Mouse (Mus musculus): Measurements from ENCODE around the gene Wdr5b.
A peak's percentile ranks its signal among the peaks of the same experiment; 100 is the strongest.
"Not testable (repeated sequence)": the region's sequence is repeated elsewhere in the genome, so short reads cannot be mapped to it uniquely, and the experiment has no call there.

The Wdr5b gene

DNA sequence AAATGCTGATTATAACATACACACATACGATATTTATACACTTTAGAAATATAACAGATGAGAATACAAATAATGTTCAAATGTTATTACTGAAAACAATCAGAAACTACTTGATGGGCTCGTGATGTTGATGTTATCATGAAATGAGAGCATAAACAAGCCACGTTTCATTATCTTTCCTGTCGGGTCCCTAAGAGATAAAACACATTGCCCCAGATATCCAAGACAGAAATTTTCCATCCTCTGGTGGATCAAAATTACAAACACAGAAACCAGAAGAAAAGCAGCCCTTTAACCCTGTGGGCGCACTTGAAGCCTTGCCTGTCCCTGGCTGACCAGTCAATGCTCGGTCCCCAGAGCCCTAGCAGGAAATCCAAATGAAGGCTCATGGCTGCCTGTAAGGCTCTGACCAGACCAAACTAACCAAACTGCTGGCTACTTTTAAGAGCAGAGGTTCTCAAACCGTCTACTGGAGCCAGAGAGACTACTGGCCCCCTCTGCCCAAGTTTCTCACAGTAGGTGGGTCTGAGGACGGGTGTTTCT, 17.0 kb downstream of the Wdr5b start:
- no peaks in the 10 kb centered on the region for H3K27me3 ChIP-seq (ENCODE audit: control insufficient read depth, insufficient read depth, low read length, poor library complexity, severe bottlenecking)
- no peak for DNase-seq (ENCODE audit: low read depth, low spot score)
- no peaks in the 10 kb centered on the region for H3K36me3 ChIP-seq (ENCODE audit: control insufficient read depth, insufficient read depth, low read length, poor library complexity, severe bottlenecking)

DNA sequence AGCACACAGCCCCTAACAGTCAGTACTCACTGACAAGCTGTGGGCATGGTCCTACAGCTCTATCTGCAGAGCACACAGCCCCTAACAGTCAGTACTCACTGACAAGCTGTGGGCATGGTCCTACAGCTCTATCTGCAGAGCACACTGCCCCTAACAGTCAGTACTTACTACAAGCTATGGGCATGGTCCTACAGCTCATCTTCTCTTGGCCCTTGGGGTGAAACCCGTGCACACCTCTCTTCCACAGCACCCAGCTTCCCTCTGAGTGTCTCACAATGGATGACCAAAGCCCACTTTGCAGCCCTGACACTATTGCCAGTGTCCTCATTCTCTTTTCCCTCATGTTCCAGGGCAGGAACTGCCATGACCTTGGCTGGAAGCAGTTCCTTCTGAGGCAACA, 21.5 kb downstream of the Wdr5b start:
- H3K27me3 ChIP-seq (ENCODE audit: control insufficient read depth, insufficient read depth, low read length, poor library complexity, severe bottlenecking); DNase-seq (ENCODE audit: low read depth, low spot score); H3K36me3 ChIP-seq (ENCODE audit: control insufficient read depth, insufficient read depth, low read length, poor library complexity, severe bottlenecking): not testable (repeated sequence)

DNA sequence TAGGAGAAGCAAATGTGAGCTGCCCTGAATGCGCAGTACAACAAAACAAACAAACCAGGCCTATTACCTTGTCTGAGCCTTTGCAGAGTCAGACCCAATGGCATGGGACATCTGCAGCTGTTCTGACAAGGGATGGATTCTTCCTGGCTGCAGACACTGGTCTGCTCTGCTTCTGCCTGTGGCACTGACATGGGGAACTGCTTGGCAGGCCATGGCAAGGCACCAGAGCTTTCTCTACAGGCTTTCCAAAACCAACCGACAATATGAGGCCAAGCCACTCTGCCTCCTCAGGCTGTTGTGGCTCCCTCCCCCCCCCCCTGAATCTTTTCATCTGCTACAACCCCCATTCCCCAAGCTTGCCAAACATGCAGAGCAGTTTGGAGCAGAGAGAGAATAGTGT, 22.3 kb downstream of the Wdr5b start:
- Histone ChIP-seq H3K36me3 (ENCODE audit: control insufficient read depth, insufficient read depth, low read length, poor library complexity, severe bottlenecking) (no peaks in the 10 kb centered on the region), H3K27me3 (ENCODE audit: control insufficient read depth, insufficient read depth, low read length, poor library complexity, severe bottlenecking) (no peaks in the 10 kb centered on the region)
- DNase-seq (ENCODE audit: low read depth, low spot score): no peak

DNA sequence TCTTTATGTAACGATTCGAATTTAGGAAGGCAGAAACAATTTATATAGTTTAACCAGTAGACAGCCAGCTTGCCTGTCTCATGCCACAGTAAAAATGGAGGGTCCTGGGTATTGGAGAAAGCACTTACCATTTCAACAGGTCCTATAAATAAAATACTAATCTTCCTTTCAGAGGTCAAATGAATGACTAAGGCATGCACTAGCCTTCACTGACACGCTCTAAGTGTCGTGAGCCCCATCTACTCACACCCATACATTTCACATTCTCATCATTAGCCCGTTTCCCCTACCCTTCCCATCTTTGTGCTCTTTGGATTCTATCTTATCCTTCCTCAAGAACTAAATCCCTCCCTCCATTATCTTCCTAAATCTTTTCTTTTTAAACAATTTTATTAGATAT, 23.9 kb downstream of the Wdr5b start:
- no peaks in the 10 kb centered on the region for H3K27me3 ChIP-seq (ENCODE audit: control insufficient read depth, insufficient read depth, low read length, poor library complexity, severe bottlenecking)
- no peaks in the 10 kb centered on the region for H3K36me3 ChIP-seq (ENCODE audit: control insufficient read depth, insufficient read depth, low read length, poor library complexity, severe bottlenecking)
- DNase-seq (ENCODE audit: low read depth, low spot score): no peak

DNA sequence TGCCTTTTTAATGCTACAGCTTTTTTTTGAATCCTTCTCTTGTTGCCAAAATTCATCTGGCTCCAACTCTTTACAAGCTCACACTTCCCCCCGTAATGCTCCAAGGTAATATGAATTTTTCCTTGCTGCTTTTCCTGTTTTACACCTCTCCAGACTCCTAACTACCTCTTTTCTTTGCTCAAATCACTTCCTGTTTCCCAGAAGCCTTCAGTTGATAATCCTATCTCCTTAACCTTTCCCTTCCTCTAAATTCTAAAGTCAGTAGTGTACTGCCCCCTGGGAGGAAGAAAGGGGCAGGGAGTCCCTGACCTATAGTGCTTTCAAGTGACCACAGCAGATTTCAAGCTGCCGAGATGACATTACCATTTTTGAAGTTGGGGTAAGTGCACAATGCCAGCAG, 26.7 kb downstream of the Wdr5b start:
- Histone ChIP-seq H3K27me3 (ENCODE audit: control insufficient read depth, insufficient read depth, low read length, poor library complexity, severe bottlenecking) (no peaks in the 10 kb centered on the region), H3K36me3 (ENCODE audit: control insufficient read depth, insufficient read depth, low read length, poor library complexity, severe bottlenecking) (no peaks in the 10 kb centered on the region)
- DNase-seq (ENCODE audit: low read depth, low spot score): no peak

DNA sequence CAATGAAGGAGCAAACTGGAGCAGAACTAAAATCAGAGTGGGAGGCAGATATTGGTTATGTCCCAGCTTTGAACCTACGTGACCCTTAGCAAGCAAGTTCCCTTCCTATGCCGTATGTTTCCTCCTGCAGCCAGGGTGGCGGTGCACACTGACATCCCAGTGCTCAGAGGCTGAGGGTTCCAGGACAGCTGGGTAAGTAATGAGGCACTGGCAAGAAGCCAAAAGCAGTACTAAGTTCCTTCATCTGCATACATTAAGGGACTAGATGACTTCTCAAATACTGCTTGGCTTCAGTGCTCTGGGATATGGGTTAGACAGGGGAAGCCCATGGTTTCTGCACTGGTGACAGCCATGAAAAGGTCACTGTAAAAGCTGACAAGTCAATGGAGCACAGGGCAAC, 27.4 kb downstream of the Wdr5b start:
- no peak for DNase-seq (ENCODE audit: low read depth, low spot score)
- H3K27me3 ChIP-seq (ENCODE audit: control insufficient read depth, insufficient read depth, low read length, poor library complexity, severe bottlenecking): no peaks in the 10 kb centered on the region; the same call in 1 of the 2 replicates
- no peaks in the 10 kb centered on the region for H3K36me3 ChIP-seq (ENCODE audit: control insufficient read depth, insufficient read depth, low read length, poor library complexity, severe bottlenecking)

DNA sequence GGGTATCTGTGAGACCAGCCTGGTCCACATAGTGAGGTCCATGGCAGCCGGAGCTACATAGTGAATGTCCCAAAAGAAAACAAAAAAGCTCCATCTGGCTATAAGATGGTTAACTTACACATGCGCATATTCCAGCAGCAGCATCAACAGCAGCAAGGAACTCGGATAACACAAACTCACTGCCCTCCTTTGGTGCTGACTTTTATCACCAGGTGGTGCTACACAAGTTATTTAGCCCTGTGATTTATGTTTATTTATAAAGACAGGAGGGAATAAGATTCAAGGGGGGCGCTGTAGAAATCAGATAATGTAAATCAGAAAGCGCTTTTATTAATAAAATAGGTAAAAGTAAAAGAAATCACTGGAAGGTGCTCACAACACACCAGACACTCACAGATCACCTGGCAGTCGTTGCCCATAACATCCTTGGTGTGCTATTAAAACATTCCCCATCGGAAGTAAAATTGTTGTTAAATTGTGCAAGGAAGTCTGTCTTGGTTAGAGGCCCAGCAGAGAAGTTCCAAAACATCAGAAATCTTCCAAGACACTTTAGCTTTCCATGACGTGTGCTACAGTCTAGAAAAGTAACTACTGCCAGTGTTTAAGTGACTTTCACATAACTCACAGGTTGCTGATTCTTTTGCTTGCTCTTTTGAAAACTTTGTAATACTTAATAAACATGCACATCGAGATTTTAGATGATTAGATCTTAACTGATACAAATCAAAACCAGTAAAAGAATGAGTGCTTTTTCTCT, 29.0 kb downstream of the Wdr5b start:
- no peaks in the 10 kb centered on the region; the same call in 1 of the 2 replicates for H3K27me3 ChIP-seq (ENCODE audit: control insufficient read depth, insufficient read depth, low read length, poor library complexity, severe bottlenecking)
- no peak for DNase-seq (ENCODE audit: low read depth, low spot score)

DNA sequence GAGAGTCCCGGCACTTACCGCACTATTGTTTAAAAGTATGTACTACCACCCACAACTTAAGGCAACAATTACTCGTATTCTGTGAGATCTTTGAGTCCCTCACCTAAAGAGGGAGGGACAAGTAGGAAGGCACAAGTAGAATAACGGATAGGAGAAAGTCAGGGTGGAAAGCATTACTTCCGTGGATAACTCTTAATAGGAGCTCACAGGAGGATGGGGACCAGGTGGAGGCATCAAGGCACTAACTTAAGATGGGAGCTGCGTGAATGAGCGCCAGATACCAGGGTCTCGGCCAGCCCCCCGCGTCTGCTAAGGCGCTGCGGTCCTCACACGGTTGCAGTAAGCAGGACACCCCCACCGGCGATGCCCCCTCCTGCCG, 30.1 kb downstream of the Wdr5b start:
- no peaks in the 10 kb centered on the region for H3K36me3 ChIP-seq (ENCODE audit: control insufficient read depth, insufficient read depth, low read length, poor library complexity, severe bottlenecking)
- H3K27me3 ChIP-seq (ENCODE audit: control insufficient read depth, insufficient read depth, low read length, poor library complexity, severe bottlenecking): no peaks in the 10 kb centered on the region; the same call in 1 of the 2 replicates
- no peak for DNase-seq (ENCODE audit: low read depth, low spot score)

More for the DNA sequence above, 29.0 kb downstream of the Wdr5b start:
- H3K36me3 ChIP-seq (ENCODE audit: control insufficient read depth, insufficient read depth, low read length, poor library complexity, severe bottlenecking): no peaks in the 10 kb centered on the region

DNA sequence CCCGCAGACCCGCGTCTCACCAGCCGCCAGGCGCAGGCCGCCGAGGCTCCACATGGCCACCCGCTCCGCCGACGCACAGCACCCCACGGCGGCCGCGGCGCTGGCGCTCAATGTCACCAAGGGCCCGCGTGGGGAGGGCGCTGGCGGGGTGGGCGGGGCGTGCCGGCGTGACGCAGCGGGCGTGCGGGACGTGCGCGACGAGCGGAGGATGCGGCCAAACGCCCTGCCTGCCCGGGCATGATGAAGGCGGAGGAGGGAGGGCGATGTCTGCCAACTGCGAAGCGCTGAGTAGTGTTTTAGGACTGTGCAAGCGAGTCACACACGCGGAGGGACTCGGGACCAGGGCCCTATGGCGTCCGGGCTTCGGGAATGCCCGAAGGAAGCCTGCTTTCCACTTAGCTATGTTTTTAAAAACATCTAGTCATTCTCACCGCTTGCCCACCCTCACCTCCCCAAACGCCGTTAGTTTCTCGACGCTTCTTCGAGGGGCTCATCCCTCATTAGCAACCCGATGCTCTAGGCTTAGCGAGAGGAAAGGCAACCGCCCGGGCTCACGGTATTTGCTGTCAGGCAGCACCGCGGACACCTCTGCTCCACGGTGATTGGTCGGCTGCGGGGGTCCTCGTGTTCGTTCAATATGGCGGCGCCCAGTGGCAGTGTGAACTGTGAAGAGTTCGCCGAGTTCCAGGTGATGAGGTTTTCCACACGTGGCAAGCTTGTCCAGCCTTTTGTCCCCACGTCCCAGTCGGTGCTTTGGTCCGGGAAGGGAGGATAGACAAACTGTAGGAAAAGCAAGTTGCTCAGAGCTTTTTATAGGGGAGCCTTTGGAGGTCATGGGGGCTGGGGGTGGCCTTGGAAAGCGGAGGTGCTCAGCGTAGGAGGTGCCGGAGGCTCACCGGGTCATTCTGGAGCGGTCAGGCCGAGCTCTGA, 30.7 kb downstream of the Wdr5b start, which contains the start of the genes Fam162a and Ccdc58:
Gene Fam162a (minus strand): TSS at position 145 of the 930 bp plus-strand sequence.
Gene Ccdc58 (plus strand): TSS at position 236 of the 930 bp plus-strand sequence.
- peak; percentile 94 for DNase-seq (ENCODE audit: low read depth, low spot score)
- Histone ChIP-seq H3K36me3 (ENCODE audit: control insufficient read depth, insufficient read depth, low read length, poor library complexity, severe bottlenecking) (no peaks in the 10 kb centered on the region), H3K27me3 (ENCODE audit: control insufficient read depth, insufficient read depth, low read length, poor library complexity, severe bottlenecking) (no peaks in the 10 kb centered on the region; the same call in 1 of the 2 replicates)

DNA sequence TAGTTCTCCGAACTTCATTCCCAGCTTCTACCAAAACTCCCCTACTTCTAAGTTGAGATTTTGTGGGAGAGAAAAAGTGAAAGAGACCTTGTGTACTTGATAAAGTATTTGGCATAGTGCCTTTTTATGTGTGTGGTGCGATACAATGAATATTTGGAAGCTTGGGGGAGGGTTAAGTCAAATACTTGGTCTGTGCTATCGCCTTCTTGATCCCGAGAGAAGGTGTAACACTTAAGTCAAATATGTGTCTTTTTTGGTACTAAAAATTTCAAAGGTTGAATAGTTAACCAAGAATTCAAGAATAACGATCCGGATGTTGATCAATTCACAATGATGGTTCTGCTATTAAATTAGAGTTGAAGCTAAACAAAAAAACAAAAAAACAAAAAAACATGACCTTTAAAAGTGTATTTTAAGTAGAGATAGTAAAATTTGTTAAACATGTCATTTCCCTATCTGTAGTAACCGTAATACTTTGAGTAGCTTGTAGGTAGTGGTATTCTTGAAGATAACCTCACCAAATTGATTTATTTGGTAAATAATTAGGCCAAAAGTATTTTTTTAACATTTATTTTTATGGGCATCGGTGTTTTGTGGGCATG, 31.5 kb downstream of the Wdr5b start:
- Histone ChIP-seq H3K36me3 (ENCODE audit: control insufficient read depth, insufficient read depth, low read length, poor library complexity, severe bottlenecking) (no peaks in the 10 kb centered on the region), H3K27me3 (ENCODE audit: control insufficient read depth, insufficient read depth, low read length, poor library complexity, severe bottlenecking) (no peaks in the 10 kb centered on the region; the same call in 1 of the 2 replicates)
- no peak for DNase-seq (ENCODE audit: low read depth, low spot score)

DNA sequence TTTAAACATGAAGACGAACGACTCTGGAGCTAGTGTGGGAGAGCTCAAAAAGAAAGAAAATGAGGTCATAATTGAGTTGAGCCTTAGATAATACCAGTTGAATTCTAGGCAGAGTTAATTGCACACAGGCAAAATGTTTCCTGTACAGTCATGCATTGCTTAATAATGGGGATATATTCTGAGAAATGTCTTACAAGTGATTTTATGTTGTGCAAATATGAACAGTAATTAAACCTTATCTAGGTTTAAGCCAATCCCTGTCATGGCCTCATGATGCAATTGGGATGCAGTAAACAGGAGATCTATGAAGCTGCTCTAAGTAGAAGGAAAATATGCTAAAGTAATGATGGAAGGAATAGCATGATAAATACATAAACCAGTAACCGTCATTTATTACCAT, 33.8 kb downstream of the Wdr5b start:
- no peaks in the 10 kb centered on the region for H3K36me3 ChIP-seq (ENCODE audit: control insufficient read depth, insufficient read depth, low read length, poor library complexity, severe bottlenecking)
- H3K27me3 ChIP-seq (ENCODE audit: control insufficient read depth, insufficient read depth, low read length, poor library complexity, severe bottlenecking): no peaks in the 10 kb centered on the region; the same call in 1 of the 2 replicates
- DNase-seq (ENCODE audit: low read depth, low spot score): no peak

DNA sequence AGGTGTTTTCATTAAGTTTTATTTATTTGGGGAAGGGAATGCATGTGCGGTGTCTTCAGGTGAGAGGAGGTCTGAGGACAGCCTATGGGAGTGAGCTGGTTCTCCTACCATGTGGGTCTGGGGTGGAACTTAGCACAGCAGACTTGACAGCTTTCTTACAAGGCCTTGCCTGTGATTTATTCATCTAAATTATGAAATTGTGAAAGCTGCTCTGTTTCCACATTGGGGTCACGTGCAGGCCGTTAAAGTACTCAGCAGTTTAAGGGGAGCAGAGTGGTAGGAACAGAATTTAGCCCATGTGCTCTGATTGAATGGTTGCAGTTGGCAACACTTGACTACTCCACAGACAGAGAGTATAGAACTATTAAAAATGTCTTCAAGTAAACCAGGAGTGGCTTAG, 38.9 kb downstream of the Wdr5b start:
- no peaks in the 10 kb centered on the region for H3K27me3 ChIP-seq (ENCODE audit: control insufficient read depth, insufficient read depth, low read length, poor library complexity, severe bottlenecking)
- no peak for DNase-seq (ENCODE audit: low read depth, low spot score)
- peaks cover 2% of the 10 kb centered on the region; the same call in 1 of the 2 replicates for H3K36me3 ChIP-seq (ENCODE audit: control insufficient read depth, insufficient read depth, low read length, poor library complexity, severe bottlenecking)

DNA sequence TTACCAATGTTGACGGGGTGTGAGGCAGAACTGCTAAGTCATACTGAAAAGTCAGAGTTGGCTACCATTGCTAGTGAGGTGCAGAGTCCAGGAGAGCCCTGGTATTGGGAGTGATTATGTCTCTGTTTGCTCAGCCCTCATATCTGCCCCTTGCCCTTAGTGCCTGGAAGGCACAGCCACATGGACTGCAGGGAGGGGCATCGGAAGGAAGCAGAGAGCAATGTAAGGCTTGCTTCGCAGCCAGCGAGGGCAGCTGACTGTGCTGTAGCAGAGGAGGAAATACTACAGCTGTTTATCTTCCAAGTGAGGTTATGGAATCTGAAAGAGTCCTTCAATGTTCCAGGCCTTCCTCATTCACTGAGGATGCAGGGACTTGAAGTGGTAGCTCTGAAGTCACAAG, 46.9 kb downstream of the Wdr5b start:
- Histone ChIP-seq H3K27me3 (ENCODE audit: control insufficient read depth, insufficient read depth, low read length, poor library complexity, severe bottlenecking) (no peaks in the 10 kb centered on the region), H3K36me3 (ENCODE audit: control insufficient read depth, insufficient read depth, low read length, poor library complexity, severe bottlenecking) (peaks cover 7% of the 10 kb centered on the region; the same call in 1 of the 2 replicates)
- DNase-seq (ENCODE audit: low read depth, low spot score): no peak

DNA sequence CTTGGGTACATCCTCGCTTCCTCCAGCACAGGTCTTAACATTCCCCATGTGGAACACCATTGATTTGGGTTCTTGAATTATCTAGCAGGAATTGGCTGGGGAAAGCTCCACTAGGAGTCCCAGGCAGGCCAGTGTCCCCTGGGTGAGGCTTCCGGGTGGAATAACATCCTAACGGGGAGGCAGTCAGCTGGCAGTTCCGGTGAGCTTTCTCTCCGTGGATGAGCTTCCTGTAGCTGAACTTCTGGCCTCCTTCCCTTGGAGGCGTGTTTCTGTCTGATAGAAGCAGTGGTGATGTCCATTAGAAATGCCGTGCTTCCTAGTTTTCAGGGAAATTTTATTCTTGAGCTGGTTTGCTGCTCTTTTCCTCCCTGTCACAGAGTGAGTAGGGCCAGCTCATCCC, 48.1 kb downstream of the Wdr5b start:
- Histone ChIP-seq H3K36me3 (ENCODE audit: control insufficient read depth, insufficient read depth, low read length, poor library complexity, severe bottlenecking) (peaks cover 5% of the 10 kb centered on the region; the same call in 1 of the 2 replicates), H3K27me3 (ENCODE audit: control insufficient read depth, insufficient read depth, low read length, poor library complexity, severe bottlenecking) (no peaks in the 10 kb centered on the region)
- DNase-seq (ENCODE audit: low read depth, low spot score): no peak
